Mouse (Mus musculus): ENCODE measurements at regions not wholly inside any gene's neighbourhood (a gene's known extent, or its start where the extent isn't known, plus 50 kb on each side); places are given as distances from the start of the nearest gene placed in this dataset.
A peak's percentile ranks its signal among the peaks of the same experiment; 100 is the strongest.

DNA sequence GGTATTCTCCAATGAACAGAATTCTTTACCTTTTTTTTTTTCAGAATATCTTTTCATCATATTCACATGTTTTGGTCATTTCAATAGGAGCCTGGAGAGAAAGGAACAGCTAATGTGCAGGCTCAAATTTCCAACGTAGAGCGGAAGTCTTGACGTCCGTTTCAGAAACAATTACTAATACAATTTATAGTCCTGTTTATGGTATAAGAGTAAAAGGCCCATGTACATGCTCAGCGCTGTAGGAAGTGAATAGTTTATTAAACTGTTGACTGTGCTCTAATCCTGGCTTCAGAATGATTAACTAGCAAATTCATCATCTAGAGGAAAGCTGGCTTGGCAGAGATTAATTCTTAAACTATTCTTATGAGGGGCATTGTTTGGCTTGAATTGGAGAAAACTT is 142.1 kb downstream of the Pik3r1 start:
- no peak for DNase-seq (ENCODE audit: low spot score in 2 of 2)

DNA sequence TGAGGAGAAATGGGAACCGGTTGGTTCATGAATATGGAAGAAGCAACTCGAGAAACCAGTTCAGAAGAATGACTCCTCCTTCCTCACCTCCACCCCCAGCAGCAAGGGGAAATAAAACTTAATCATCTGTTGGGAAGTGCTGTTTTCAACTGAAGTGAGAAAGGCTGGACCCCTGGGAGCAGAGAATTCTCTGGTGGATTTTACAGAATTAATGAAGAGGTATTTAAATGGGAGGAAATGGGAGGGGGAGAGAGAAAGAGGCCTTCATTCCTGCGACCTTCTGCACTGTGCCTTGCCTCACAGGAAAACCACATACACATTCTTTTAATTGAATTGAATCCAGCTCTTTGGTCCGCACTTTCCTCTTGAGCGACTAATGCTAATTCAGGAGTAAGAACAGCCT is 143.8 kb downstream of the Pik3r1 start:
- DNase-seq (ENCODE audit: low spot score in 2 of 2), result no peak

- no peak for DNase-seq (ENCODE audit: low spot score in 2 of 2)
Observed at GRCm38 (mm10) chr13:101622649-101623048, 145.4 kb downstream of the Pik3r1 start.

DNA sequence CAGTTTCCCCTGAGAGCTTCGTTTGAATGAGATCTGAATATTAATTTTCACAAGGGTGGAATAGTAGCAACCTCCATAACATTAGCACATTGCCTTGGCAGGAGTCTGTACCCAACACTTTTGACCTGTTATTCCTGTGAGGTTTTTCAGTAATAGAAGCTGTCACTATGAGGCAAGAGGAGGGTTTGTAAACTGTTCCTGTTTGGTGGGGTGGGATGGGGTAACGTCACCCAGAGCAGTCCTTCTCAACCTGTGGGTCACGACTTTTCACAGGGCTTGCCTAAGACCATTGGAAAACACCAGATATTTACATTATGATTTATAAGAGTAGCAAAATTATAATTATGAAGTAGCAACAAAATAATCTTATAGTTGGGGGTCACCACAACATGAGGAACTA is 147.4 kb downstream of the Pik3r1 start:
- no peak for DNase-seq (ENCODE audit: low spot score in 2 of 2)

- no peak for DNase-seq (ENCODE audit: low spot score in 2 of 2)
Observed at GRCm38 (mm10) chr13:101619154-101619553, 148.9 kb downstream of the Pik3r1 start.

DNA sequence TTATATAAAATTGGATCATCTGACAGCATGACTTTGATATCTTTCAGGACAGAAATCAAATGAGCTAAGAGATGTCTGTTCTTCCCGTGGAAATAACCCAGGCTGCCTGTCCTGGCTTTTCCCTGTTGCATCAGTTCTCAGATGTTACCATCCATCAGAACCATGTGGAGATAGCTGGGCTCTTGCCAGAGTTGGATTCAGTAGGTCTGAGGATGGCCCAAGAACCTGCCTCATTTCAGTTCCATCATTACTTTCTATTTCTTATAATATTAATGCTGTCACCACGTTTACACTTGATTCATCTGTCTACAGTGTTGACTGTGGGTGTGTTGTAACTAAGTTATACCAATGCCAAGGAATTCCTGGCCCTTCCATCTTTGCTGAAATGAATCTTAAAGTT is 155.2 kb downstream of the Pik3r1 start:
- DNase-seq (ENCODE audit: low spot score in 2 of 2), result no peak

DNA sequence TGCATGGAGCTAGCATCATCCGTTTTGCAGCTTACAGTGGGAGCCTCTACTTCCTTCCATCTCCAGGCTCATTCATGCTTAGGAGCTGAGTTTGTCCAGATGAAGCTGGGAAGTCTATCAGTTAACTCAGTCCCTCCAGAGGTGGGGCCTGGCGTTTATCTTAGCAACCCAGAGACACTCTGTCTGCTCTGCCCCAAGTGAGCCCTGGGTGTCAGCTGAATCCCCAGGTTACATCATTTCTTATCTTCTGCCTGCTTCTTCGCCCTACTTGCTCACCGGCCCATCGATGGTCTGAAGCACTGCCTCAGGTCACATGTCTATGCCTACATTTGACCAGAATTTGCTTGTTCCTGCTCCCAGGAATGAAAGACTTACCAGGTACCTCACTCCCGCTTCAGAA is 156.3 kb downstream of the Pik3r1 start:
- DNase-seq (ENCODE audit: low spot score in 2 of 2), result no peak

DNA sequence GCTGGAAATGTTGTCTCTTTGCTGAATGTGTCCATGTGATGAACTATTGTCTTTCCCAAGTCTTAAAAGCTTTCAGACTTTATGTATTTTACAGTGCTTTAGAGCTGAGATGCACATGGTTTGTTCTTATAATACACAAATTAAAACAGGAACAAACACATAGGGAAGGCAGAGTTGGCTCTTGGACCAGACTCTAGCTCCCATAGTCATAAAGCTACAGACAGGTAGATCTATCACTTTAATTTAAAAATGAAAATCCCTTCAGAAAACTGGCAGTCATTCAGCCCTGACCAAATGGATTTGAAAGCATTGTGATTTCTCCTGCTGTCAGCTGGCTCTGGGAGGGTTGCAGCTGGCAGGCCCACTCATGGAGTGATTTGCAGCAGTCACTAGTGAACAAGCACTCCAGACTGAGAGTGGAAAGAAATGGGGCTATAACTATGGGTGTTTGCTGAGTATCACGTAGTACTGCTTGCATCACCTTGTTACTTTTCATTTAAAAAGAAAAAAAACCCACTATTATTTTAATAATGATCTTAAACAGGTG is 161.8 kb downstream of the Pik3r1 start:
- peak in 1 of 2 experiments; percentile 17 for DNase-seq (ENCODE audit: low spot score in 2 of 2)

GRCm38 (mm10) chr13:101605685-101606084 is 162.3 kb downstream of the Pik3r1 start:
- no peak for DNase-seq (ENCODE audit: low spot score in 2 of 2)

DNA sequence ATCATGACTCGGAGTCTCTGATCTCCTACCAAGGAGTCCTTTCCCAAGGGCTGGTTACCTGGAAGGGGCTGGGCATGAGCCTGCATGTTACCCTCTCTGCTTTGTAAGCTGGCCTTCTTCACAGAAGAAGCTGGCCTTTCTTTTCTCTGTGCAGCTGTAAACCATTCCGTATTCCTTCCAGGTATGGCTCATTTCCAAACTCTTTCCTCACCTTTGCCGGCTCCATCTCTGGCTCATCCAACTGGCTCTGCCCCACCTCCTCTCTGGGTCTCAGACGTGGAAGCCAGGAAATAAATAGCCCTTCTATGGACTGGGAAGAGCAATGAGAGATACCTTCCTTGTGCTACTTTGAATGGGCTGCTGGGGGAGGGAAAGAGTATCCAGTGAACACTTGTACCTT is 163.0 kb downstream of the Pik3r1 start:
- no peak for DNase-seq (ENCODE audit: low spot score in 2 of 2)

DNA sequence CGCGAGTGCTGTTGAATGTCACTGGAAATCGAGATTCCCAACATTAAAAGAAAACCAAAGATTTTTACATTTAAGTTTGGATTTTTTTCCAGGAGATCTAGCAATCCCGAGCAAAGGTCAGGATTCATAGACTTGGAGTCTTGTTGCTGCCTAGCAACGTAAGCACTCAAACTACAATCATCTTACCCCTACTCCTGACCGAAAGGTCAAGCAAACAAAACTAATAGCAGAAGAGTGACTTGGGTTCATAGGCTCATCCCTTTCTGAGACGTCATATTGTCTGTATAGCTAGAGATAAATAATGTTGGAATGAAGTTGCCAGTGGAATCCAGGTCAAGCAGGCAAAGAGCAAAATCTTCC is 169.9 kb downstream of the Pik3r1 start:
- DNase-seq (ENCODE audit: low spot score in 2 of 2), result no peak

GRCm38 (mm10) chr13:101597243-101598125 is 170.5 kb downstream of the Pik3r1 start:
- DNase-seq (ENCODE audit: low spot score in 2 of 2), result peak in 1 of 2 experiments; percentile 12

- DNase-seq (ENCODE audit: low spot score in 2 of 2), result no peak
Observed at GRCm38 (mm10) chr13:101594511-101595175, 173.4 kb downstream of the Pik3r1 start.

DNA sequence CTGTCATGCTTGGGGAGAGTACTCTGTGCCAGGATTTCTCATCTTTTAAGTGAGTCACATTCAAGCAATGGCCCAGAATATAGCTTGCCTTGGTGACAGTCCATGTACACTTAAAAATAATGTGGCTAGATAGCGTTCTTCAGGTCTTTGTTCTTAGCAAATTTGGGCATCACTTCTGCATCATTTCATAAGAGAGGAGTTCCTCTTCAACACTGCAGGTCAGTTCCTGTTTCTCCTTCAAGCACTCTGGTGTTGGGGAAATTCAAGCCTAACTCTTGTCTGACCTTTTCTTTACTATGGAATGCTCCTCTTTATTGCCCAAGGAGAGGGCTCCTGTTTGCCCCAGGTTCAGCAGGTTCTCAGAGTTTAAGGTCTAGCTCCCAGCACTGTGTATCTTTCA is 175.7 kb downstream of the Pik3r1 start:
- DNase-seq (ENCODE audit: low spot score in 2 of 2), result no peak

DNA sequence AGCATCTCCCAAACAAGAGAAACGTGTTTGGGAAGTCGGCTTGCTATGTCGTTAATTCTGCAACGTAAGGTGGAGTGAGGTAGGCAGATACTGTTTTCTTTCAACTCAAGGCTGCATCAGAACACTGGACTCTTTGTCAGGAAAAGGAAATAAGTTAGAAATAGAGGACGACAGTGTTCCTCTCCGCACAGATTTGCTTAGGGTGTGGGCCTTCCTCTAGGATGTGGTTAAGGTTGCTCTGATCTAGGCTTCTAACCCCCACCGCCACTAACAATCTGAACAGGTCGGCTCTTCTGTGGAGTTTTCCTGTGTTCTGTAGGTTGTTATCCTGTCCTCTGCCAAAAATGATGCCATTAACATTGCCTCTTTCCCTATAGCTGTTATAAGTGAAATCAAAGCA is 179.1 kb downstream of the Pik3r1 start:
- no peak for DNase-seq (ENCODE audit: low spot score in 2 of 2)

DNA sequence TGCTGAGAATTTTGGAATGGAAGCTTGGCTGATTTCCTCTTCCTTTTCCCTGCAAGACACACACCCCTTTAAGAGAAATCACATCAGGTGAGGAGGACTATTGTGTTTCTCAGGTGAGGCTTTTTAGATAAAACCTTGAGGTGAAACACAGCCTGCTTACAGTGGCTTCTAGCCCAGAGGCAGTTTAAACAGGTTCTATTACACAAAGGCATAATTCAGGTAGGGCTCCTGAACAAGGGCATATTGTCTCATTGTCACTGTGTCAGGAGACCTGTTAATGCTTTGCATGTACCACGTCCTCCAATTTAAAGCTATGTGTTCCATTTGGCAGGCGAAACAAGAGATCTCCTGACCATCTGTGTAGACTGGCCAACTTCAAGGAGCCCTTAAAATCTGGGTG is 181.2 kb downstream of the Pik3r1 start:
- no peak for DNase-seq (ENCODE audit: low spot score in 2 of 2)

DNA sequence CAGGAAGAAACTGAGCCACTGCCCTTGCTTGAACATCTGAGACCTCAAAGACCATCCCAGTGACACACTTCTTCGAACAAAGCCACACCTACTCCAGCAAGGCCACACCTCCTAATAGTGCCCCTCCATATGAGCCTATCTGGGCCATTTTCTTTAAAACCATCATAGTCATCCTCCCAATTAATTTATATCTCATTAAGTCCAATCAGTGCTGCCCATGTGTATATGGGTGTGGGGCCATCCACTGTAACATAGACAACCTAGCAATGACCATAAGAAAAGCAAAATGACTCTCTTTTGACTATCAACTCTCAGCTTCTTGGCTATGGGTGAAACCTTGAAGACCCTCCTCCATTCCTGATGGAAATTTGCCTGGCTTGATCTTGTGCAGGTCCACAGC is 191.5 kb downstream of the Pik3r1 start:
- DNase-seq (ENCODE audit: low spot score in 2 of 2), result no peak

DNA sequence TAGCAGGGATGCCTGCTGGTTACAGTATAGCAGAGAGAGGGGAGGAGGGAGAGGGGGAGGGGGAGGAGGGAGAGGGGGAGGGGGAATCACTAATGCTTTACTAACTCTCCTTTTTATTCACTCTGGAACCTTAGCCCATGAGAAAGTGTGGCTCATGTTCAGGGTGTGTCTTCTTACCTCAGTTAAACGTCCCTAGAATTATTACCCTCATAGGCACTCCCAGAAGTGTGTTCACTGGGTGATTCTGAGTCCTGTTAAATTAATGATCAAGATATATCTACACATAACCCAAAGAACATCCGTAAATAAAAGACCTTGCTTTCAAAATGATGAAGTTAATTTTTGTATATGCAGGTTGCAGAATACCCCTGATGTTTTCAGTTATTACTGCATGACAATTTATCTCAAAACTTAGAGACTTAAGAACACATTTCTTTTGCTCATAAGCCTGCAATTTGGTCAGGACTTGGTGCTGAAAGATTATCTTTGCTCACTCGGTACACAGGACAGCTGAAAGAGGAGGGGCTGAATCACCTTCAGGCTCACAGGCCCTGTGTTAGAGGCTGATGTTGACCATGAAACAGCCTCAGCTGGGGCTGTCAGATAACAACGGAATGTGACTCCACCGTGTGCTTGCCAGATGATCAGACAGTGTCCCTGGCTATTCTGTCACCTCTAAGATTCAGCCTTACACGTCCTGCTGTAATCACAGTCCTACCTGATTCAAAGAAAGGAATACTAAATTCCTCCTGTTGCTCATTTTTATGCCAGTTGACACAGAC is 195.0 kb downstream of the Pik3r1 start:
- no peak for DNase-seq (ENCODE audit: low spot score in 2 of 2)

GRCm38 (mm10) chr13:101572246-101572645 is 195.8 kb downstream of the Pik3r1 start:
- no peak for DNase-seq (ENCODE audit: low spot score in 2 of 2)

DNA sequence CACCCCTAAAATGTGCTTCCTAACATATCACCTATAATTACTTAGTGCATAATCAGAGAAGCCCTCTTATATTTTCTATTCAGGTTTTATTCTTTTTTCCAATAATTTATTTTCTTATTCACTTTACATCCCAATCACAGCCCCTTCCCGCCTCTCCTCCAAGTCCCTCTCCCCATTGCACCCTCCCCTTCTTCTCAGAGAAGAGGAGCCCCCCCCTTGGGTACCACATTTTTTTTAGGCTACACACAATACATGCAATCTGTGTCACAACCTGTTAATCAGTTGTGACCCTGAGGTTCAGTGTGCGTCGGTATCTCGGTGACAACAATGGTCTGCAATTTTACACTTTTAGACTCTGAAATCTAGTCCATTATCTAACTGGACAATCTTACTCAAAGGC is 198.0 kb downstream of the Pik3r1 start:
- no peak for DNase-seq (ENCODE audit: low spot score in 2 of 2)

GRCm38 (mm10) chr13:101568985-101569631 is 198.9 kb downstream of the Pik3r1 start:
- no peak for DNase-seq (ENCODE audit: low spot score in 2 of 2)

DNA sequence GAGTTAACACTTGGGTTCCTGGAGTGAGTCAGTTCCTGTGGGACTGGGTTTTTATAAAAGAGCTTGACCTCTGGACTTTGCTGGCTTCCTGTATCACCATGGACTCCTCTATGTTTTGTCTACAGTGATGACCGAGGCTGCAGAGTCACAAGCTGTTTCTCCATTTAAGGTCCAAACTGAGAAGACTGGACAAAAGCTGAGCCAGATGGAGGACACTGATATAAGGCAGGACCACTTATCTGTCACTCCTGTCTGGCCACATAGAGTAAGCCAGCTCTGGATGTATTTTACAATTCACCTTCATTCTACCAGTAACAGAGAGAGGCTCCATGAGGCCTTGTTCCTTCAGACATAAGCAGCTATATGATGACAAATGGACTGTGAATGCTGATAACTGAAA is 202.7 kb downstream of the Pik3r1 start:
- no peak for DNase-seq (ENCODE audit: low spot score in 2 of 2)

All from cerebellum, postnatal 4 days (tissue).